Mouse (Mus musculus) heart, adult 11 months (tissue): ENCODE measurements around the gene Fmo6.
A peak's percentile ranks its signal among the peaks of the same experiment; 100 is the strongest.

Source experiments
- DNase-seq: peaks from one replicate; pipeline ENCODE4 v3.0.0; 2022

The Fmo6 gene

DNA sequence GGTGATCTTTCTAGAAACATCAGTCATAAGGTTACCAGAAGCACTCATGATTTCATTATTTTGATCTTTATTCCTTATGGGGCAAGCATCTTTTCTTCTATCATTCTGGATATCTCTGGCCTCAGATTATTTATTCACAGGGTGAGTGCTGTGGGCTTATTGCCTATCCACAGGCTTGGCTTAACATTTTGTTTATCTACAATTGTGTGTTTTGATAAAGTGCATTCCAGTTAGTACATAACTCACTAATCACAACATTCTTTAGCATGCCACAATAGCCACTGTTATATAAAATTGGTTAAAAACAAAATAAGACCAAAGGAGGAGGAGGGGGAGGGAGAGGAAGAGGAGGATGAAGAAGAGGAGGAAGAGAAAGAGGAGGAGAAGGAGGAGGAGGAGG, 25.2 kb downstream of the Fmo6 start:
- no peak for DNase-seq

DNA sequence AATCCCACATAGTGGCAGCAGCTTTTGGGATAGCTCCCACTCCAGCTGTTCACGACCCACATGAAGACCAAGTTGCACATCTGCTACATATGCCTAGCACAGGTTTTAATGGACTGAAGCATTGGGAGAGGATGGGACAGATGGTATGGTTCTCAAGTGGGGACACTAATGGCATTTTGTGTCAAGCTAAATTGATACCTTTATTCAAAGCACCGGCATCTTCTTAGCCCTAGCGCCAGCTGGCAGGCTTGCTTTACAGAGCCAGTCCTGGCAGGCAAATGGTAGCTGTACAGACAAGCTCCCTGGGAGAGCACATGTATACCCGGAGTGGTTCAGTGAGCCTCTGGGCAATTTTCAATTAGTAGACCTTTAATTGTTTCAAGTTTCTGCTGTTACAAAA, 35.4 kb downstream of the Fmo6 start:
- DNase-seq = no peak

DNA sequence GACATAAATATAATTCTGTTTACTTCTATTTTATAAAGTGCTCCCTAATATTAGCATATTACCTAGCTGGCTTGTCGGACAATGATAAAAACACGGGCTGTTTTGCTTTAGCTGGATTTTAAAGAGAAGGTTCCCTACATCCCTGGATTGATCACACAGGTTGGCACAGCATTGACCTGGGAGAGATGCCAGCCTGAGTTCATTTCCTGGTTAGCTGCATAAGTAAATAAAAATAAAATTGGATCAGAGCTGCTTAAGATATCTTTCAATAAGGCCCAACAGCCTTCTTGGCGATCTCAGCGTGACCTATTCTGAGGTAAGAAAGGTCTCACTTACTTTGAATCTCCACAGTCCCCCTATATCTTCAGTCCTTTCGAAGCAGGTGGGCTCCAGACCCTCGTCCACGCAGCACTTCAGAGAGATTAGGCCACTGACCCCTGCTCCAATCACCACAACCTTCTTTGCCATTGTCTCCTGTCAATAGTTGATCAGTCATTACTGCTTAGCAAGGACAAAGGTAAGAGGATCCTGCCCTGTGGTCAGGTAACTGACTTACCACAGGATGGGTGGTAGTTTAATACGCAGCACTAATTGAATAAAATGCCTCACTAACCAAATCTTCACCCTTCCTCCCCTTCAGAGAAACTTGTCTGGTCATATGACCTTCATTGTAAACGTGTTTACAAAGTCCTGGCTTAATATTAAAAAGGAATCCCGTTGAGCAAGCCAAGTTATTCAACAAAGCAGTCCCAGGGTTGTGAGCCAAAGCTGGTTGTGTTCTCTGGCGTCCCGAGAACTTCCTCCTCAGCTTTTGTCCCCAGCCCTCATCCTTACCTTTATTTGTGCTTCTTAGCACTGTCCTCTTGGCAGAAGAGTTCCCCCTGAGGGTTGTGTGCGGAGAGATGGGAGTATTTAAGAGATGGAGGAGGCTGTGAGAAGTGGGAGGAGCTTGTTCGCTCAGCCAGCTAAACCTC, 39.2 kb downstream of the Fmo6 start, which contains the start of gene Fmo2:
Gene Fmo2, minus strand, starts transcription at position 889 of the 974 bp plus-strand sequence.
- peak; percentile 99 for DNase-seq

GRCm38 (mm10) chr1:162895900-162896299, 41.4 kb downstream of the Fmo6 start:
- DNase-seq = peak; percentile 92

DNA sequence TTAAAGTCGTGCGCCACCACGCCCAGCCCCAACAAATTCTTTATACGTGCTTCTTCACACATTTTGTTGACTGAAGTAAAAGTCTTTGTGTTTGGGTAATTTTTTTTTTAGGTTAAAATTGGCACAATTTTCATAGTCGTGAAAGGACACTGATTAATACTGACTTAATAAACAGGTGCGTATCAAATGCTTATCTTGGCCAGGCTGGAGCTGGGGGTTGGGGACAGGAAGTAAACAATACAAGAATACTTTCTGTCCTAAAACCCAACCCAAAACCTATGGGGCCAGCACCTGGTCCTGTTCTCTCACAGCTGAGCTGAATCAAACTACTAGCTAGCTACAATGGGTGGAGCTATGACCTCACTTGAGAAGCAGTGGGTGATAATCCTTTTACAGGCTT, 44.3 kb downstream of the Fmo6 start:
- peak; percentile 96 for DNase-seq

GRCm38 (mm10) chr1:162891980-162892451, 45.3 kb downstream of the Fmo6 start:
- DNase-seq = peak; percentile 96

DNA sequence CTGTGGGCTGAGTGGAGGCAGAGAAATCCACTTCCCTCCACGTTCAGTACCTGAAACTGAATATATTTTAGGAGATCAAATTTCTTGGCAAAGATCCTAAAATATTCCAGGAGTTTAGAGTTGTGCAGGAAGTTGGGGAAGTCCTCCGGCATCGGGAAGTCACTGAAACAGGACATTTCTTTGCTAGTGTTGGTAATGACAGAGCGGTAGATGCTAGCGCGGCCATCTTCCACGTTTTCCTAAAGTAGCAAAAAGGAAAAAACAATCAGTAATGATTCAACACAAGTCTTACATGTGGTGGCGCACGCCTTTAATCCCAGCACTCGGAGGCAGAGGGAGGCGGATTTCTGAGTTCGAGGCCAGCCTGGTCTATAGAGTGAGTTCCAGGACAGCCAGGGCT, 48.7 kb downstream of the Fmo6 start:
- DNase-seq = peak; percentile 93

- peak; percentile 94 for DNase-seq
These were observed 49.7 kb downstream of the Fmo6 start for GRCm38 (mm10) chr1:162887644-162888043.

DNA sequence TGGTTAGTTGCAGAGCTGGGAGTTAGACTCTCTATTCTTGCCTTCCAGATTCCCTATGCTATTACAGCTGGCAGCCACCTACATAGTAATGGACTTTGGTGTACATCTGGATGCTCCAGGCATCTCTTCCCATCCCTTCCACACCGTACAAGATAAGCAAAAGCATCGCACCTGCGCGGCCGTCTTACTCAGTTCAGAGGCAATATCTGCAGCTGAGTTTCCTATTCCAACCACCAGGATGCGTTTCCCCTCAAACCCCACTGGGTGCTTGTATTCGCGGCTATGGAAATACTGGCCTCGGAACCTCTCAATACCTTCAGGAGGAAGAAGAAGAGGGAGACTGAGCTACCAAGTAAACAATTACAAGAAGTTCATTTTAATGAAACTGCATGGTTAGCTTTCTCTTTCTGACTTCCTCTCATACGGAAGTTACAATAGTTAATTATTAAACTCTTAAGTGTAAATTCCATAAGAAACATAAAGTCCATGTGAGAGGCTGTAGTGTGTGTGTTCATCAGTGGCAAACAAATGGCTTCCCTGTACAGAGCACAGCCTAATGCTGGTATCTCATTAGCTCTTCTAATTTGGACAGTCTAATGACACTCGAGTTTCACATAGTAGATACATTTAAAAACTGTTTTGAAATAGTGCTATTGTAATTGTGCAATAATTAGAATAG, 51.0 kb downstream of the Fmo6 start:
- no peak for DNase-seq

- DNase-seq = peak; percentile 92
These were observed 54.6 kb downstream of the Fmo6 start for GRCm38 (mm10) chr1:162882681-162883080.

GRCm38 (mm10) chr1:162879595-162880369, 57.5 kb downstream of the Fmo6 start:
- peak; percentile 95 for DNase-seq

- DNase-seq = peak; percentile 82
These were observed 62.2 kb downstream of the Fmo6 start for GRCm38 (mm10) chr1:162875091-162875490.

GRCm38 (mm10) chr1:162871701-162872311, 65.5 kb downstream of the Fmo6 start:
- DNase-seq = peak; percentile 92

GRCm38 (mm10) chr1:162870978-162871377, 66.3 kb downstream of the Fmo6 start:
- peak; percentile 46 for DNase-seq

DNA sequence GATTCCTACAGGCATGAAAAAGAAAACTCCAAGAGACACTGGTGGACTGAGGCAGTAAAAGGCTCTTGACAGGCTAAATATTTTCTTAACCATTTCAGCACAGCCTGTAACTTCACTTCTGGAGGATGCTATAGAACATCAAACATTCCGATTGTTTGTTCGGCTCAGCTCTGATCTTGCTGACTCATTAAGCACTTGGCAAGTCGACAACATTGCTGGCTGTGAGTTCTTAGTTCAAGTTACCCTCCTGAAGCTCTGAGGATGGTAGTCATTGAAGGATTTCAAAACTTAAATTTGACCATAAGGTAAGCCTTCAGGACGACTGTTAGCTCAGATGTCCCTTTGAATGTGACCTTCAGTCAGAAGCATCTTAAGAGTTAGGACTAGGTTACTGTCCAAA, 69.9 kb downstream of the Fmo6 start:
- peak; percentile 25 for DNase-seq
